Mouse (Mus musculus): ENCODE measurements around the gene Unc13b. TPM values are rescaled to one million over a fixed set of nuclear protein-coding genes. Genes with fewer than 3 reads are reported as not detected.

The Unc13b gene
- polyA plus RNA-seq, 1 experiment from 2014 or later = 8.1 TPM

- Histone ChIP-seq H3K9me3 (replicated peaks; ENCODE audit: control insufficient read depth, low read length) (no peaks in the 10 kb centered on the region), H3K36me3 (ENCODE audit: control insufficient read depth, insufficient read depth, low read length) (no peaks in the 10 kb centered on the region), H3K9ac (ENCODE audit: low read length) (peak overlapping the region; percentile 83), H3K27me3 (replicated peaks; ENCODE audit: control insufficient read depth, insufficient read depth, low read length) (no peaks in the 10 kb centered on the region), H3K4me3 (ENCODE audit: low read depth, low read length) (peak overlapping the region; percentile 81), H3K4me2 (ENCODE audit: low read length) (peak overlapping the region; percentile 71), H3K27ac (ENCODE audit: low read depth, low read length) (no peak overlapping the region), H3K4me1 (ENCODE audit: control insufficient read depth, insufficient read depth, low read length) (peaks cover 5% of the 10 kb centered on the region)
- DNase-seq (ENCODE audit: low spot score) = no peak
- WGBS = 34% methylated on average over 3 of the region's 3 CpGs
- no peak for ATAC-seq
These were observed 944 bp downstream of the Unc13b start for GRCm38 (mm10) chr4:43059697-43060096.

GRCm38 (mm10) chr4:43060286-43060685 lies 1.5 kb downstream of the Unc13b start:
- Histone ChIP-seq H3K27ac (ENCODE audit: low read depth, low read length) (no peak overlapping the region), H3K4me1 (ENCODE audit: control insufficient read depth, insufficient read depth, low read length) (peaks cover 5% of the 10 kb centered on the region), H3K4me2 (ENCODE audit: low read length) (peak overlapping the region; percentile 71), H3K9ac (ENCODE audit: low read length) (no peak overlapping the region), H3K27me3 (replicated peaks; ENCODE audit: control insufficient read depth, insufficient read depth, low read length) (no peaks in the 10 kb centered on the region), H3K4me3 (ENCODE audit: low read depth, low read length) (no peak overlapping the region), H3K9me3 (replicated peaks; ENCODE audit: control insufficient read depth, low read length) (no peaks in the 10 kb centered on the region), H3K36me3 (ENCODE audit: control insufficient read depth, insufficient read depth, low read length) (no peaks in the 10 kb centered on the region)
- DNase-seq (ENCODE audit: low spot score) (no peak), ATAC-seq (no peak)
- 41% methylated on average over 3 of the region's 3 CpGs for WGBS

GRCm38 (mm10) chr4:43065471-43065870 lies 6.7 kb downstream of the Unc13b start:
- no peak overlapping the region for H3K27ac ChIP-seq (ENCODE audit: low read depth, low read length)
- H3K9ac ChIP-seq (ENCODE audit: low read length) = no peak overlapping the region
- no peaks in the 10 kb centered on the region for H3K9me3 ChIP-seq (replicated peaks; ENCODE audit: control insufficient read depth, low read length)
- no peak overlapping the region for H3K4me3 ChIP-seq (ENCODE audit: low read depth, low read length)
- no peaks in the 10 kb centered on the region for H3K4me1 ChIP-seq (ENCODE audit: control insufficient read depth, insufficient read depth, low read length)
- 94% methylated on average over 4 of the region's 4 CpGs for WGBS
- no peak for DNase-seq (ENCODE audit: low spot score)
- no peaks in the 10 kb centered on the region for H3K27me3 ChIP-seq (replicated peaks; ENCODE audit: control insufficient read depth, insufficient read depth, low read length)
- no peaks in the 10 kb centered on the region for H3K36me3 ChIP-seq (ENCODE audit: control insufficient read depth, insufficient read depth, low read length)
- no peak overlapping the region for H3K4me2 ChIP-seq (ENCODE audit: low read length)
- no peak for ATAC-seq

- ATAC-seq (no peak), DNase-seq (ENCODE audit: low spot score) (no peak)
- H3K4me1 ChIP-seq (ENCODE audit: control insufficient read depth, insufficient read depth, low read length) = no peaks in the 10 kb centered on the region
These were observed 16.2 kb downstream of the Unc13b start for GRCm38 (mm10) chr4:43074923-43075322.

GRCm38 (mm10) chr4:43078071-43078718 lies 19.4 kb downstream of the Unc13b start:
- Histone ChIP-seq H3K9me3 (replicated peaks; ENCODE audit: control insufficient read depth, low read length) (no peaks in the 10 kb centered on the region), H3K36me3 (ENCODE audit: control insufficient read depth, insufficient read depth, low read length) (no peaks in the 10 kb centered on the region), H3K27me3 (replicated peaks; ENCODE audit: control insufficient read depth, insufficient read depth, low read length) (no peaks in the 10 kb centered on the region), H3K27ac (ENCODE audit: low read depth, low read length) (no peak overlapping the region), H3K4me2 (ENCODE audit: low read length) (no peak overlapping the region), H3K4me3 (ENCODE audit: low read depth, low read length) (no peak overlapping the region), H3K9ac (ENCODE audit: low read length) (no peak overlapping the region), H3K4me1 (ENCODE audit: control insufficient read depth, insufficient read depth, low read length) (no peaks in the 10 kb centered on the region)
- DNase-seq (ENCODE audit: low spot score) (no peak), ATAC-seq (no peak)
- 62% methylated on average over 7 of the region's 7 CpGs for WGBS

More at GRCm38 (mm10) chr4:43074923-43075322, 16.2 kb downstream of the Unc13b start:
- Histone ChIP-seq H3K4me3 (ENCODE audit: low read depth, low read length) (no peak overlapping the region), H3K36me3 (ENCODE audit: control insufficient read depth, insufficient read depth, low read length) (no peaks in the 10 kb centered on the region), H3K9me3 (replicated peaks; ENCODE audit: control insufficient read depth, low read length) (no peaks in the 10 kb centered on the region), H3K4me2 (ENCODE audit: low read length) (no peak overlapping the region), H3K9ac (ENCODE audit: low read length) (no peak overlapping the region), H3K27me3 (replicated peaks; ENCODE audit: control insufficient read depth, insufficient read depth, low read length) (no peaks in the 10 kb centered on the region), H3K27ac (ENCODE audit: low read depth, low read length) (no peak overlapping the region)

GRCm38 (mm10) chr4:43082458-43082857 lies 23.7 kb downstream of the Unc13b start:
- H3K9me3 ChIP-seq (replicated peaks; ENCODE audit: control insufficient read depth, low read length) = no peaks in the 10 kb centered on the region
- H3K27me3 ChIP-seq (replicated peaks; ENCODE audit: control insufficient read depth, insufficient read depth, low read length) = no peaks in the 10 kb centered on the region
- H3K4me1 ChIP-seq (ENCODE audit: control insufficient read depth, insufficient read depth, low read length) = no peaks in the 10 kb centered on the region
- H3K36me3 ChIP-seq (ENCODE audit: control insufficient read depth, insufficient read depth, low read length) = no peaks in the 10 kb centered on the region
- H3K27ac ChIP-seq (ENCODE audit: low read depth, low read length) = no peak overlapping the region
- no peak overlapping the region for H3K4me3 ChIP-seq (ENCODE audit: low read depth, low read length)
- 87% methylated on average over 2 of the region's 2 CpGs for WGBS
- H3K9ac ChIP-seq (ENCODE audit: low read length) = no peak overlapping the region
- ATAC-seq (no peak), DNase-seq (ENCODE audit: low spot score) (no peak)
- H3K4me2 ChIP-seq (ENCODE audit: low read length) = no peak overlapping the region

GRCm38 (mm10) chr4:43089950-43090349 lies 31.2 kb downstream of the Unc13b start:
- 94% methylated on average over 2 of the region's 2 CpGs for WGBS
- Histone ChIP-seq H3K4me2 (ENCODE audit: low read length) (no peak overlapping the region), H3K27ac (ENCODE audit: low read depth, low read length) (no peak overlapping the region), H3K27me3 (replicated peaks; ENCODE audit: control insufficient read depth, insufficient read depth, low read length) (no peaks in the 10 kb centered on the region), H3K4me1 (ENCODE audit: control insufficient read depth, insufficient read depth, low read length) (no peaks in the 10 kb centered on the region), H3K9me3 (replicated peaks; ENCODE audit: control insufficient read depth, low read length) (no peaks in the 10 kb centered on the region), H3K4me3 (ENCODE audit: low read depth, low read length) (no peak overlapping the region), H3K36me3 (ENCODE audit: control insufficient read depth, insufficient read depth, low read length) (0 out of 2 replicates have a peak, but pooled peaks cover 3% of the 10 kb centered on the region), H3K9ac (ENCODE audit: low read length) (no peak overlapping the region)
- ATAC-seq = no peak
- no peak for DNase-seq (ENCODE audit: low spot score)

- no peak for ATAC-seq
- no peak overlapping the region for H3K4me2 ChIP-seq (ENCODE audit: low read length)
- H3K9ac ChIP-seq (ENCODE audit: low read length) = no peak overlapping the region
- no peak for DNase-seq (ENCODE audit: low spot score)
- no peak overlapping the region for H3K4me3 ChIP-seq (ENCODE audit: low read depth, low read length)
- H3K9me3 ChIP-seq (replicated peaks; ENCODE audit: control insufficient read depth, low read length) = no peaks in the 10 kb centered on the region
- peaks cover 3% of the 10 kb centered on the region; the same call in 1 of the 2 replicates for H3K36me3 ChIP-seq (ENCODE audit: control insufficient read depth, insufficient read depth, low read length)
- H3K27me3 ChIP-seq (replicated peaks; ENCODE audit: control insufficient read depth, insufficient read depth, low read length) = no peaks in the 10 kb centered on the region
- WGBS = 92% methylated on average over 4 of the region's 4 CpGs
- H3K4me1 ChIP-seq (ENCODE audit: control insufficient read depth, insufficient read depth, low read length) = no peaks in the 10 kb centered on the region
- no peak overlapping the region for H3K27ac ChIP-seq (ENCODE audit: low read depth, low read length)
These were observed 32.4 kb downstream of the Unc13b start for GRCm38 (mm10) chr4:43091183-43091582.

- ATAC-seq (no peak), DNase-seq (ENCODE audit: low spot score) (no peak)
- Histone ChIP-seq H3K9me3 (replicated peaks; ENCODE audit: control insufficient read depth, low read length) (no peaks in the 10 kb centered on the region), H3K27ac (ENCODE audit: low read depth, low read length) (no peak overlapping the region), H3K27me3 (replicated peaks; ENCODE audit: control insufficient read depth, insufficient read depth, low read length) (no peaks in the 10 kb centered on the region), H3K9ac (ENCODE audit: low read length) (no peak overlapping the region), H3K4me1 (ENCODE audit: control insufficient read depth, insufficient read depth, low read length) (no peaks in the 10 kb centered on the region), H3K4me3 (ENCODE audit: low read depth, low read length) (no peak overlapping the region), H3K4me2 (ENCODE audit: low read length) (no peak overlapping the region), H3K36me3 (ENCODE audit: control insufficient read depth, insufficient read depth, low read length) (no peaks in the 10 kb centered on the region)
These were observed 54.7 kb downstream of the Unc13b start for GRCm38 (mm10) chr4:43113491-43113890.

Measured in forebrain, embryonic 14.5 days (tissue).